Mouse (Mus musculus) midbrain, embryonic 13.5 days (tissue): Measurements from ENCODE around the gene Fam89b. TPM values are rescaled to one million over a fixed set of nuclear protein-coding genes. Genes with fewer than 3 reads are reported as not detected.

Source experiments
- ATAC-seq: fragments of 200-750 bp; cut with Nextera tagmentation; 2 replicates; pipeline ENCODE4 v1.8.0; 2017; ENCODE audit warnings: mild to moderate bottlenecking, moderate TSS enrichment, moderate library complexity
- H3K27ac ChIP-seq: fragments of 300-500 bp; sonication (generic); 2 replicates; pipeline ENCODE4 v1.5.1; 2015; ENCODE audit warnings: inconsistent platforms, mild to moderate bottlenecking, moderate library complexity
- H3K27me3 ChIP-seq: fragments of 300-500 bp; sonication (generic); 2 replicates; pipeline ENCODE4 v1.6.1; 2015; ENCODE audit warnings: mild to moderate bottlenecking, inconsistent platforms
- H3K36me3 ChIP-seq: fragments of 300-500 bp; sonication (generic); 2 replicates; pipeline ENCODE4 v1.6.1; 2015; ENCODE audit warnings: mild to moderate bottlenecking, inconsistent platforms
- H3K4me1 ChIP-seq: fragments of 300-500 bp; sonication (generic); replicated peaks from 2 replicates; pipeline ENCODE4 v1.6.1; 2015; ENCODE audit warnings: inconsistent platforms
- H3K4me2 ChIP-seq: fragments of 300-500 bp; sonication (generic); replicated peaks from 2 replicates; pipeline ENCODE4 v1.6.1; 2015; ENCODE audit warnings: moderate library complexity, mild to moderate bottlenecking, inconsistent platforms
- H3K4me3 ChIP-seq: fragments of 300-500 bp; sonication (generic); replicated peaks from 2 replicates; pipeline ENCODE4 v1.5.1; 2015; ENCODE audit warnings: mild to moderate bottlenecking, inconsistent platforms
- H3K9ac ChIP-seq: fragments of 300-500 bp; sonication (generic); replicated peaks from 2 replicates; pipeline ENCODE4 v1.6.1; 2015; ENCODE audit warnings: mild to moderate bottlenecking, inconsistent platforms
- H3K9me3 ChIP-seq: fragments of 300-500 bp; sonication (generic); 2 replicates; pipeline ENCODE4 v1.6.1; 2016; ENCODE audit warnings: mild to moderate bottlenecking, inconsistent platforms
- WGBS: fragments of 180-500 bp; shearing (Covaris S2); methylation state at CpG from one replicate; pipeline ENCODE4 v1.1.7; 2015; 5-methylcytosine and 5-hydroxymethylcytosine counted together
- polyA plus RNA-seq: library from polyadenylated mRNA; unstranded; fragments of >200 nt; fragmentation: Nextera tagmentation; extraction: Ambion mirVana; gene quantifications from 2 replicates; pipeline ENCODE4 v1.2.1, GENCODE M21; 2015

Fam89b gene
- polyA plus RNA-seq, result 179 and 197 TPM in 2 replicates

- peak; percentile 79 for ATAC-seq
- Histone ChIP-seq H3K9ac (peak within 1 kb of the TSS; percentile 99), H3K4me3 (peak within 1 kb of the TSS; percentile 95), H3K9me3 (no peaks in the 10 kb centered on the region), H3K36me3 (peaks cover 20% of the 10 kb centered on the region), H3K27ac (peak within 1 kb of the TSS; percentile 98), H3K27me3 (peaks cover 3% of the 10 kb centered on the region; the same call in 1 of the 2 replicates), H3K4me1 (peaks cover 65% of the 10 kb centered on the region), H3K4me2 (peak within 1 kb of the TSS; percentile 97)
- under 1% methylated on average over 37 of the region's 37 CpGs for WGBS
Observed at GRCm38 (mm10) chr19:5729444-5729815, at the start of gene Fam89b. Gene Fam89b (minus strand): TSS chr19:5729653.

GRCm38 (mm10) chr19:5778312-5778711 is 48.9 kb upstream of the Fam89b start:
- Histone ChIP-seq H3K4me3 (no peak overlapping the region), H3K4me1 (no peaks in the 10 kb centered on the region), H3K9ac (no peak overlapping the region), H3K9me3 (no peaks in the 10 kb centered on the region), H3K27me3 (no peaks in the 10 kb centered on the region), H3K27ac (no peak overlapping the region), H3K4me2 (no peak overlapping the region), H3K36me3 (no peaks in the 10 kb centered on the region)
- WGBS, result 44% methylated on average over 8 of the region's 8 CpGs
- ATAC-seq, result no peak

- Histone ChIP-seq H3K9ac (no peak overlapping the region), H3K36me3 (no peaks in the 10 kb centered on the region), H3K4me3 (no peak overlapping the region), H3K27me3 (no peaks in the 10 kb centered on the region), H3K9me3 (no peaks in the 10 kb centered on the region), H3K4me1 (no peaks in the 10 kb centered on the region), H3K4me2 (no peak overlapping the region), H3K27ac (no peak overlapping the region)
- ATAC-seq, result no peak
- WGBS, result 80% methylated on average over 9 of the region's 9 CpGs
Observed at GRCm38 (mm10) chr19:5777387-5778032, 48.1 kb upstream of the Fam89b start.

GRCm38 (mm10) chr19:5770925-5771860 is 41.7 kb upstream of the Fam89b start, which contains the start of gene Scyl1:
Gene Scyl1 (minus strand): TSS chr19:5771419.
- peak within 1 kb of the TSS; percentile 80 for H3K27ac ChIP-seq
- peak within 1 kb of the TSS; percentile 85 for H3K4me2 ChIP-seq
- under 1% methylated on average over 64 of the region's 64 CpGs for WGBS
- no peaks in the 10 kb centered on the region for H3K9me3 ChIP-seq
- peaks cover 22% of the 10 kb centered on the region for H3K4me1 ChIP-seq
- peaks cover 33% of the 10 kb centered on the region for H3K36me3 ChIP-seq
- peak within 1 kb of the TSS; percentile 91 for H3K9ac ChIP-seq
- no peaks in the 10 kb centered on the region for H3K27me3 ChIP-seq
- ATAC-seq, result peak; percentile 94
- peak within 1 kb of the TSS; percentile 74 for H3K4me3 ChIP-seq

GRCm38 (mm10) chr19:5770311-5770710 is 40.9 kb upstream of the Fam89b start:
- ATAC-seq, result peak; percentile 1; the same call in 1 of the 2 replicates
- H3K27ac ChIP-seq, result peak overlapping the region; percentile 80
- WGBS, result 46% methylated on average over 9 of the region's 9 CpGs
- peak overlapping the region; percentile 91 for H3K9ac ChIP-seq
- H3K27me3 ChIP-seq, result no peaks in the 10 kb centered on the region
- H3K4me3 ChIP-seq, result peak overlapping the region; percentile 74
- peak overlapping the region; percentile 85 for H3K4me2 ChIP-seq
- peaks cover 42% of the 10 kb centered on the region for H3K36me3 ChIP-seq
- H3K9me3 ChIP-seq, result no peaks in the 10 kb centered on the region
- peaks cover 22% of the 10 kb centered on the region for H3K4me1 ChIP-seq

GRCm38 (mm10) chr19:5767271-5767670 is 37.8 kb upstream of the Fam89b start:
- no peaks in the 10 kb centered on the region for H3K9me3 ChIP-seq
- ATAC-seq, result no peak
- no peak overlapping the region for H3K27ac ChIP-seq
- WGBS, result 89% methylated on average over 4 of the region's 4 CpGs
- peaks cover 69% of the 10 kb centered on the region for H3K36me3 ChIP-seq
- H3K27me3 ChIP-seq, result no peaks in the 10 kb centered on the region
- no peak overlapping the region for H3K4me3 ChIP-seq
- peaks cover 22% of the 10 kb centered on the region for H3K4me1 ChIP-seq
- H3K9ac ChIP-seq, result no peak overlapping the region
- H3K4me2 ChIP-seq, result no peak overlapping the region

GRCm38 (mm10) chr19:5763163-5763562 is 33.7 kb upstream of the Fam89b start:
- Histone ChIP-seq H3K36me3 (peaks cover 95% of the 10 kb centered on the region), H3K4me2 (no peak overlapping the region), H3K27ac (no peak overlapping the region), H3K4me3 (no peak overlapping the region), H3K4me1 (0 out of 2 replicates have a peak, but pooled peaks cover under 1% of the 10 kb centered on the region), H3K9me3 (no peaks in the 10 kb centered on the region), H3K9ac (no peak overlapping the region), H3K27me3 (peaks cover 13% of the 10 kb centered on the region)
- no peak for ATAC-seq
- 99% methylated on average over 6 of the region's 6 CpGs for WGBS

- Histone ChIP-seq H3K4me1 (peaks cover 14% of the 10 kb centered on the region), H3K27ac (no peak overlapping the region), H3K9ac (no peak overlapping the region), H3K4me3 (no peak overlapping the region), H3K36me3 (peaks cover 65% of the 10 kb centered on the region), H3K4me2 (no peak overlapping the region), H3K27me3 (peaks cover 52% of the 10 kb centered on the region), H3K9me3 (no peaks in the 10 kb centered on the region)
- WGBS, result 90% methylated on average over 14 of the region's 14 CpGs
- ATAC-seq, result no peak
Observed at GRCm38 (mm10) chr19:5758878-5759403, 29.5 kb upstream of the Fam89b start.

- Histone ChIP-seq H3K4me2 (peak overlapping the region; percentile 45), H3K27me3 (peaks cover 70% of the 10 kb centered on the region), H3K27ac (no peak overlapping the region), H3K4me1 (peaks cover 14% of the 10 kb centered on the region), H3K9me3 (no peaks in the 10 kb centered on the region), H3K36me3 (peaks cover 52% of the 10 kb centered on the region), H3K9ac (peak overlapping the region; percentile 49), H3K4me3 (peak overlapping the region; percentile 16)
- WGBS, result 15% methylated on average over 36 of the region's 36 CpGs
- peak; percentile 55 for ATAC-seq
Observed at GRCm38 (mm10) chr19:5756991-5757636, 27.7 kb upstream of the Fam89b start.

GRCm38 (mm10) chr19:5756321-5756985 is 27.0 kb upstream of the Fam89b start:
- Histone ChIP-seq H3K4me1 (peaks cover 19% of the 10 kb centered on the region), H3K4me2 (peak overlapping the region; percentile 45), H3K9ac (peak overlapping the region; percentile 49; the same call in 1 of the 2 replicates), H3K27ac (no peak overlapping the region), H3K36me3 (peaks cover 46% of the 10 kb centered on the region), H3K27me3 (peaks cover 77% of the 10 kb centered on the region), H3K9me3 (no peaks in the 10 kb centered on the region), H3K4me3 (peak overlapping the region; percentile 16; the same call in 1 of the 2 replicates)
- WGBS, result 6% methylated on average over 28 of the region's 29 CpGs
- ATAC-seq, result peak; percentile 63

GRCm38 (mm10) chr19:5751742-5752141 is 22.3 kb upstream of the Fam89b start:
- peaks cover 21% of the 10 kb centered on the region for H3K4me1 ChIP-seq
- H3K9me3 ChIP-seq, result no peaks in the 10 kb centered on the region
- H3K27ac ChIP-seq, result no peak overlapping the region
- no peak overlapping the region for H3K4me3 ChIP-seq
- no peak overlapping the region for H3K4me2 ChIP-seq
- H3K27me3 ChIP-seq, result peaks cover 88% of the 10 kb centered on the region
- H3K9ac ChIP-seq, result no peak overlapping the region
- ATAC-seq, result no peak
- WGBS, result 6% methylated on average over 20 of the region's 20 CpGs
- H3K36me3 ChIP-seq, result no peaks in the 10 kb centered on the region
